Mouse (Mus musculus) gonadal fat pad, adult 2 months (tissue): Measurements from ENCODE around the gene Npm3. TPM values are rescaled to one million over a fixed set of nuclear protein-coding genes. Genes with fewer than 3 reads are reported as not detected.

Experiments used
- DNase-seq: peaks from one replicate; pipeline ENCODE4 v3.0.0-alpha.2; 2012; ENCODE audit warnings: low read depth
- polyA plus RNA-seq: library from polyadenylated mRNA; depleted of rRNA; stranded (reverse); fragments of >200 nt; gene quantifications from 2 replicates; pipeline ENCODE4 v1.2.3, GENCODE M21; 2012; rRNA removed

Gene Npm3
- polyA plus RNA-seq, 1 experiment, result 46.8 TPM

DNA sequence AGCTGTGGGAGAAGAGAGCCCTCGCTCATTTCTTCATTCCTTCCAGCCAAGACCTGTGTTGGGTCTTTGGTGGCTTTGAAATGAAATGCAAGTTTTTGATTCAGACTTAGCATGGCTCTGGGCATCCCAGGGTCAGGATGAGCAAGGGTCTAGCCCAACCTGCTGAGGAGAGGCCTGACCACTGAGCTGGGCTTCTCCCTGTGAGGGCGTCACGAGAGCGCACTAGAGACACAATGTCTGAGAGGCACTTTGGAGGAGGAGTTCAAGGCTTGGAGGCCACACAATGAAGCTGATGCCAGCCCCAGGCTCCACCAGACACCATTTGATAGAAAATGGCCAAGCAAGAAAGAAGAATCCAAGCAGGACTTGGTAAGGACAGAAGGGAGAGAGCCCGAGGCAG is 15.2 kb downstream of the Npm3 start:
- no peak for DNase-seq

DNA sequence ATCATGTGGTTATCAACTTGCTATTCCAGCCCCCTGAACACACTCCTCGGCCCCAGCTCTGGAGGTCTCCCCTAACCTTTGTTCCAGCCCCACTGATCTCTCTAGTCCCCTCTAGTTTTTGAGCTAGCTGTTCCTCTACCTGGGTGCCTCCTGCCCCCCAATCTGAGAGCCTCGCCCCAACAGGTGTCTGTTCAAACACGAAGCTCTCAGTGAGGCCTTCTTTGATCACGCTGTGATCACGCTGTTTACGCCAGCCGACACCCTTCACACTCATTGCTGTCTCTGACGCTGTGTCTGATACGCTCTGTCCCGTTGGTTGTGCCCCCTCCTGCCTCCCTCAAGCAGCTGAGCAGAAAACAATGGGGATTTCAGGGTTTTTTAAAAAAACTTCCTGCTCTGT is 15.8 kb downstream of the Npm3 start:
- no peak for DNase-seq

DNA sequence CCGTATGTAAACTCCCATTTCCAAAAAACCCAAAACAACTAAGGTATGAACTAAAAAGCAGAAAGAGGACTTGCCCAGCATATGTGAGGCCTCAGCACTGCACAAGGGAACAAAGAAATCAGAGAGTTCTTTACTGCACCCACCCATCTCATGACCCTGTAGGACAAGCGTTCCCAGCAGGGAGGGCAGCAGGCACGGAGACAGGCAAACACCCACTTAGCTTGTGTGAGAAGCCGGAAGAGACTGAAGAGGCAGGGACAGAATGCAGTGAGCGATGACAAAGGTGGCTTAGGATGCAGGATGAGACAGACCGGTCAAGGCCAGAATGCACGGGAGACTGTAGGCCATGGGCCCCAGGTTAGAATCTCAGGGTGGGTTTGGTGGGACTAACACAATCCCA is 17.7 kb downstream of the Npm3 start:
- no peak for DNase-seq

DNA sequence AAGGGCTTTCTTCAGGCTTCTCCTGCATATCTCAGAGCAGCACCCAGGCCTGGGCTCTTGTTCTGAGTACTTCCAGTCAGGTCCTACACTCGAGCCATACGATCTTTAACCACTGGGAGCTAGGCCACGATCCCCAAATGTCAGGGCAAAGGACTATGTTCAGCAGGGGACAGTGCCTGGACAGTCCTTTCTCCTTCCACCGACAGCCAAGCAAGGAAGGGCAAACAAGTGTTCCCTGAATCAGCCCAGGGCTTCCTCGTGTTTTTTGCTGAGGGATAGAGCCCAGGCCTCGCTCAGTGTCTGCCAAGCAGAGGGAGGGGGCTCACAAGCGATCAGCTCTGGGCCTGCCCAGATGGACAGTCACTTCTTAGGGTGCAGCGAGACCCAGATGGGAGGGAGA is 19.3 kb downstream of the Npm3 start:
- DNase-seq, result no peak

DNA sequence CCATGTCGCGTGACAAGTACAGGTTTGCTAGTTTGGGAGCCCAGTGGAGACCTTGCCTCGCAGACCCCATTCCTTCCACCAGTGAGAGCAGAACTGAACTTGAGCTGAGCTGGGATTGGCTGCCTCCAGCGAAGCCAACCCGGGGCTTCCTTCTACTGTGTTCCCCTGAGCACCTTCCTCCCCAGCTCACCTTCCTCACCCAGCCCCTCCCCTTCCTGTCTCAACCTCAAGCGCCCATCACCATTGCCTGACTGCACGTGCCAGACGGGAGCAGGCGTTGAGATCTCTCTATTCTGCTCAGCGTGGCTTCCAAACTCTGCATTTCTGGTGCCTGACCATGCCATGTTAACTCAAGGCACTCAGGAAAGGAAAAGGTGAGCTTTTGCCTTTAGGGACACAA is 22.2 kb downstream of the Npm3 start:
- DNase-seq, result no peak

DNA sequence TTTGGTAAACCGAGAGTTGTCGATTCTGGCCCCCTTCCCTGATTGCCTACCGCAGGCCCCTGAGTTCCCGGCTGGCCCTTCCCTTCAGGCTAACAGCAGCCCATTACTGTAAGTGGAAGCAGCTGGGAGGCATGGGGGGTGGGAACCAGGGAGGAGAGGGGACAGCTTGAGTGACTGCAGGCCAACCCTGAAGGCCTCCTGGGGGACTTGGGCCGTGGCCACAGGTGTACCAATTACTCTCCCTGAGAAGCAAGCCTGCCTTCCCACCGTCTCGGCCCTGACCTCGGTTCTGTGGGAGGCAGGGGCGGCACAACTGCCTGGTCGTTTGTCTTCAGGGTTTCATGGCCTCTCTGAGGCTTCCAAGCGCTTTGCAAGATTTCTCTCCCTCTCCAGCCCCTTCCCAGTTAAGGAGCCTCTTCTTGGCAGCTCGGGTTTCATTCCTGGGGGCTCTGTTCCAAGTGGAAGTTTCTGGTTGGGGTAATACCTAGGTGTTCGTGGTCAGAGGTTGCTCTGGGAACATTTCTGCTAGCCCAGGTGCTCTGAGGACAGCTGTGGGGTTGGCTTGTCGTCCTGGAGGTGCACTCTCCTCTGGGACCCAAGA is 23.6 kb downstream of the Npm3 start:
- no peak for DNase-seq

DNA sequence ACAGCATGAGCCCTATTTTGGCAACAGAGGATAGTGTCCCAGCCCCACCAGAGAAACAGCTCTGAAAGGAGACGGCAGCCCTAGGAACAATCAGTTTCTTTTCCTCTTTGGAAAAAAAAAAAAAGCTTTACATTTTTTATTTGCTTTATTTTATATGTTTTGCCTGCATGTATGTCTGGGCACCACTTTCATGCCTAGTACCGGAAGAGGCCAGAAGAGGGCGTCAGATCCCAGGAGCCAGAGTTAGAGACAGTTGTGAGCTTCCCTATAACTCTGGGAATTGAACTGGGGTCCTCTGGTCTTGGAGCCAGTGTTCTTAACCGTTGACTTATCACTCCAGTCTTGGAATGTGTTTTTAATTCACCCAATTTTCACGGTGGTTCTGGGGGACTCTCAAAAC is 27.2 kb downstream of the Npm3 start:
- DNase-seq, result no peak

DNA sequence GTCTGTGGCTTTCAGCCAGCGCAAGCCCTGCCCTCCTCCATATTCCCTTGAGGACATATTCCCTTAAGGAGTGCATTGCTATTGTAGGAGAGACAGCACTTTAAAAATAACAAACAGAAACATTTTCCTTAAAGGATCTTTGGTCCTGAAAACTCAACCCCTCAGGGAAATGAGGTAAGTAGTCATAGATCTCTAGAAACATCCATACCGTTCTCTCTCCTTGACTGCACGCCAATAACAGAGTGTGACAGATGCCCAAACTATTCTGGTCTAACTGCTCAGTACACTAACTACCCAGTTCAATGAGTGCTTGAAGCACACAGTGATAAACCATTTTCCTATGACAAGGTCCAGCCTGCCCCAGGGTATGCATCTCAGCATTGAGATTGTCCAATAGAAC is 31.1 kb downstream of the Npm3 start:
- DNase-seq, result no peak

DNA sequence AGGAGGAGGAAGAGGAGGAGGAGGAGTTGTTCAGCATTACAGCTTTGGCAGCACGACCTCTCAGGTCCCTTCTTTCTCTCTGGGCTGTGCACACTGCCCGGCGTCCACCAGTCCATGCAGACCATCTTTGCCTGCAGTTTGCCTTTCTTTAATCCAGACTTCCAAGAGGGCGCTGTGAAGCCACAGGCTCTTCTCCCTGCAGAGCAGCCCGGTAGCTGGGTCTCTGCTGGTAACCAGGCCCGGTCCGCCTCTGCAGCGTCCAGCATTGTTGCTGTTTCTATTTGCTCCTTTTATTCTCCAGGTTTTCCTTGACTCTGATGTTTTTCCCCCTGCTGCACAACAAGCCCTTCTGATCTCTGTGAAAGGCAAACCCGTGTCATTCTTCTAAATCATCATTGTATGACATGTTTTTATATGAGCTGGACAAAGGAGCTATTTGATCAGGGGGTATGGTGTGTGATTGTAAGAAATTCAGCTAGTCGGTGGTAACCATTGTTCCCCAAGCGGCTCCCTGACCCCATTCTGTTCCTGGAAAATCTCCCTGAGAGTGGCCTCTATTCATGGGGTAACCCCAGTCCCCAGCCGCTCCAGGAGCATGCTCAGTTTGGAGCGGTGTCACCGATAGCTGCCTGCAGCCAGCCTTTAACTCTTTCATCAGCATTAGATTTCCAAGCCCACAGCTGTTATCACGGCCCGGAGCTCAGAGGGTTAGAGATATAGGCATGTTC is 31.7 kb downstream of the Npm3 start:
- DNase-seq, result no peak

DNA sequence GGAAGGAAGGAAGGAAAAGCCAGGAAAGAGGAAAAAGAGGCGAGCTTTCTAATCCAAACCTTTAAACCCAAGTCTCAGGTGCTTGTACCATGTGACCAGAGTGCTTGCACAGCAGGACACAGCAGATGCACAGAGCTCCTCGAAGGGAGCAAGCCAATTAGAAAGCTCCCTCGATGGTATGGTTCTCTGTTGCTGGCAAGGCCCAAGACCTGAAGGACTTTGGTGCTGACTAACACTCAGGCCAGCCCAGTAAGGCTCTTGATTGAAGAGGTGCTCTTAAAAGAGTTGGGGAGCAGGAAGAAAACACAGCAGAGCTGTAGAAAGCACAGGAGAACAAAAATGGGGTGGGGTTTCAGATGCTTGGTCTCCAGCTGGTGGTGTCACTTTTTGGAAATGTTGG is 40.7 kb downstream of the Npm3 start:
- DNase-seq, result no peak

Other genes with a start within 250 kb of the Npm3 start
- gene Poll, start 189.1 kb downstream of the Npm3 start, polyA plus RNA-seq, result 11.4 and 12.5 TPM in 2 replicates
- gene Gm17018, start 189.0 kb downstream of the Npm3 start, polyA plus RNA-seq, result 9.4 and 10.0 TPM in 2 replicates
- gene Fbxw4, start 89.3 kb downstream of the Npm3 start, polyA plus RNA-seq, result 85.9 and 114 TPM in 2 replicates
- 0.18 and 0.19 TPM in 2 replicates for gene Fgf8, start 6.7 kb downstream of the Npm3 start, polyA plus RNA-seq
- gene Mgea5, start 34.2 kb upstream of the Npm3 start, polyA plus RNA-seq, result 26.2 and 31.6 TPM in 2 replicates
- gene Kcnip2, start 66.5 kb upstream of the Npm3 start, polyA plus RNA-seq, result 1.5 and 2.0 TPM in 2 replicates
- 11.1 and 12.3 TPM in 2 replicates for gene Armh3, start 248.9 kb upstream of the Npm3 start, polyA plus RNA-seq